Mouse (Mus musculus) MEL (cell line): ENCODE results near the gene Frmd6. TPM values are rescaled to one million over a fixed set of nuclear protein-coding genes. Genes with fewer than 3 reads are reported as not detected.
A peak's percentile ranks its signal among the peaks of the same experiment; 100 is the strongest.

ENCODE experiments used
- DNase-seq: peaks from one replicate; pipeline ENCODE4 v3.0.0; 2011; ENCODE audit warnings: low read depth, low spot score
- H3K27ac ChIP-seq: 2 replicates; pipeline ENCODE4 v1.5.1; 2012; ENCODE audit warnings: low read depth, mild to moderate bottlenecking, control low read depth, low read length, moderate library complexity; ENCODE audit not compliant: control insufficient read depth
- H3K27me3 ChIP-seq, 2 experiments: fragments of 150-350 bp in 1 of 2; sonication (generic) in 1 of 2; 2 replicates each; pipeline ENCODE4 v1.6.1; 2012; ENCODE audit warnings: low read length in 2 of 2, mild to moderate bottlenecking in 2 of 2, improper control_type of control experiment in 1 of 2, moderate library complexity in 1 of 2; ENCODE audit not compliant: insufficient read depth in 2 of 2, control insufficient read depth in 1 of 2
- H3K36me3 ChIP-seq, 2 experiments: 2 replicates each; pipeline ENCODE4 v1.6.1; 2012 to 2014; ENCODE audit warnings: low read length in 2 of 2, improper control_type of control experiment in 1 of 2, inconsistent platforms in 1 of 2, mild to moderate bottlenecking in 1 of 2; ENCODE audit not compliant: insufficient read depth in 2 of 2, control insufficient read depth in 1 of 2
- H3K4me1 ChIP-seq, 2 experiments: fragments of 150-350 bp in 1 of 2; sonication (generic) in 1 of 2; 2 replicates each; pipeline ENCODE4 v1.6.1; 2012; ENCODE audit warnings: low read length in 2 of 2, improper control_type of control experiment in 1 of 2, mild to moderate bottlenecking in 1 of 2; ENCODE audit not compliant: insufficient read depth in 2 of 2, control insufficient read depth in 1 of 2
- H3K4me3 ChIP-seq, 2 experiments: fragments of 150-350 bp in 1 of 2; sonication (generic) in 1 of 2; 2 replicates each; pipeline ENCODE4 v1.5.1; 2012; ENCODE audit warnings: low read depth in 2 of 2, low read length in 2 of 2, mild to moderate bottlenecking in 2 of 2, moderate library complexity in 2 of 2, control low read depth in 1 of 2, improper control_type of control experiment in 1 of 2; ENCODE audit not compliant: control insufficient read depth in 1 of 2, insufficient read depth in 1 of 2
- H3K79me2 ChIP-seq: 2 replicates; pipeline ENCODE4 v1.6.1; 2012; ENCODE audit warnings: mild to moderate bottlenecking, low read length, moderate library complexity; ENCODE audit not compliant: control insufficient read depth, poor library complexity, insufficient read depth
- H3K9ac ChIP-seq: 2 replicates; pipeline ENCODE4 v1.6.1; 2012; ENCODE audit warnings: low read depth, mild to moderate bottlenecking, control low read depth, low read length, moderate library complexity; ENCODE audit not compliant: control insufficient read depth, poor library complexity, severe bottlenecking
- H3K9me3 ChIP-seq: fragments of 150-350 bp; sonication (generic); replicated peaks from 2 replicates; pipeline ENCODE4 v1.6.1; 2012; ENCODE audit warnings: mild to moderate bottlenecking, low read length, improper control_type of control experiment, moderate library complexity; ENCODE audit not compliant: insufficient read depth
- BHLHE40 ChIP-seq: IDR thresholded peaks from 2 replicates; pipeline ENCODE4 v1.6.1; 2012; ENCODE audit warnings: low read depth, mild to moderate bottlenecking, inconsistent platforms, low read length, improper control_type of control experiment, borderline replicate concordance
- CHD1 ChIP-seq: IDR thresholded peaks from 2 replicates; pipeline ENCODE4 v1.6.1; 2012; ENCODE audit warnings: low read depth, mild to moderate bottlenecking, inconsistent platforms, low read length, improper control_type of control experiment
- CTCF ChIP-seq, 3 experiments: IDR thresholded peaks in 2 of 3; conservative IDR thresholded peaks in 1 of 3; 2 replicates each; pipeline ENCODE4 v1.5.1; 2011 to 2012; ENCODE audit warnings: low read length in 3 of 3, low read depth in 2 of 3, mild to moderate bottlenecking in 2 of 3, improper control_type of control experiment in 1 of 3, inconsistent platforms in 1 of 3, mixed read lengths in 1 of 3, moderate library complexity in 1 of 3; ENCODE audit not compliant: control insufficient read depth in 1 of 3, insufficient read depth in 1 of 3, poor library complexity in 1 of 3, severe bottlenecking in 1 of 3
- E2F4 ChIP-seq: IDR thresholded peaks from 2 replicates; pipeline ENCODE4 v1.6.1; 2011; ENCODE audit warnings: low read depth, low read length, improper control_type of control experiment, borderline replicate concordance
- EP300 ChIP-seq, 2 experiments: IDR thresholded peaks; 2 replicates each; pipeline ENCODE4 v1.6.1; 2011; ENCODE audit warnings: improper control_type of control experiment in 2 of 2, low read length in 2 of 2, low read depth in 1 of 2, mild to moderate bottlenecking in 1 of 2
- ETS1 ChIP-seq: IDR thresholded peaks from 2 replicates; pipeline ENCODE4 v1.6.1; 2012; ENCODE audit warnings: low read depth, mild to moderate bottlenecking, inconsistent platforms, low read length, improper control_type of control experiment, moderate library complexity
- GATA1 ChIP-seq: IDR thresholded peaks from 2 replicates; pipeline ENCODE4 v1.6.1; 2011; ENCODE audit warnings: low read depth, low read length, improper control_type of control experiment
- JUND ChIP-seq: IDR thresholded peaks from 2 replicates; pipeline ENCODE4 v1.6.1; 2011; ENCODE audit warnings: low read depth, mild to moderate bottlenecking, improper control_type of control experiment, low read length
- MAZ ChIP-seq: IDR thresholded peaks from 2 replicates; pipeline ENCODE4 v1.6.1; 2012; ENCODE audit warnings: low read depth, mild to moderate bottlenecking, inconsistent platforms, low read length, improper control_type of control experiment
- MEF2A ChIP-seq: IDR thresholded peaks from 2 replicates; pipeline ENCODE4 v1.6.1; 2014; ENCODE audit warnings: low read depth, mild to moderate bottlenecking, inconsistent platforms, low read length, improper control_type of control experiment; ENCODE audit not compliant: poor library complexity, insufficient replicate concordance, severe bottlenecking; ENCODE audit errors: extremely low read depth
- MXI1 ChIP-seq: IDR thresholded peaks from 2 replicates; pipeline ENCODE4 v1.6.1; 2011; ENCODE audit warnings: mild to moderate bottlenecking, low read depth, low read length, improper control_type of control experiment
- NELFE ChIP-seq: IDR thresholded peaks from 2 replicates; pipeline ENCODE4 v1.6.1; 2011; ENCODE audit warnings: low read depth, low read length, improper control_type of control experiment
- POLR2AphosphoS5 ChIP-seq: IDR thresholded peaks from 2 replicates; pipeline ENCODE4 v1.6.1; 2012; ENCODE audit warnings: low read depth, borderline replicate concordance, mild to moderate bottlenecking, inconsistent platforms, low read length, moderate library complexity, mixed read lengths
- SMC3 ChIP-seq: IDR thresholded peaks from 2 replicates; pipeline ENCODE4 v1.6.1; 2011; ENCODE audit warnings: low read depth, low read length, improper control_type of control experiment
- TCF12 ChIP-seq: IDR thresholded peaks from 2 replicates; pipeline ENCODE4 v1.6.1; 2014; ENCODE audit warnings: low read depth, mild to moderate bottlenecking, inconsistent platforms, low read length, improper control_type of control experiment, moderate library complexity
- UBTF ChIP-seq: IDR thresholded peaks from 2 replicates; pipeline ENCODE4 v1.6.1; 2012; ENCODE audit warnings: low read depth, mild to moderate bottlenecking, inconsistent platforms, low read length, improper control_type of control experiment, moderate library complexity, borderline replicate concordance; ENCODE audit not compliant: insufficient read depth
- USF1 ChIP-seq: IDR thresholded peaks from 2 replicates; pipeline ENCODE4 v1.6.1; 2014; ENCODE audit warnings: low read depth, mild to moderate bottlenecking, inconsistent platforms, low read length, improper control_type of control experiment, moderate library complexity
- USF2 ChIP-seq, 2 experiments: IDR thresholded peaks; 2 replicates each; pipeline ENCODE4 v1.6.1; 2011 to 2012; ENCODE audit warnings: improper control_type of control experiment in 2 of 2, low read length in 2 of 2, borderline replicate concordance in 1 of 2, inconsistent platforms in 1 of 2, low read depth in 1 of 2, mild to moderate bottlenecking in 1 of 2; ENCODE audit not compliant: insufficient read depth in 1 of 2
- ZKSCAN1 ChIP-seq: IDR thresholded peaks from 2 replicates; pipeline ENCODE4 v1.6.1; 2012; ENCODE audit warnings: low read depth, mild to moderate bottlenecking, inconsistent platforms, low read length, improper control_type of control experiment, moderate library complexity
- polyA plus RNA-seq, 2 experiments: library from polyadenylated mRNA; stranded (reverse) in 1 of 2; unstranded in 1 of 2; fragments of >175 nt in 1 of 2; fragments of >200 nt in 1 of 2; gene quantifications; 2 replicates each; pipeline versions ENCODE4 v1.2.1 to v1.2.4; 2012; ENCODE audit warnings: low replicate concordance in 2 of 2, low read depth in 1 of 2; ENCODE audit not compliant: insufficient read length in 2 of 2, insufficient read depth in 1 of 2, missing spikeins in 1 of 2
- total RNA-seq: library from RNA; depleted of rRNA; stranded (reverse); fragments of 300-350 nt; gene quantifications from 2 replicates; pipeline ENCODE4 v1.2.3, GENCODE M21; 2012

The Frmd6 gene
- total and polyA plus RNA-seq, 3 experiments = 3.7 to 5.0 TPM; not detected in 1

DNA sequence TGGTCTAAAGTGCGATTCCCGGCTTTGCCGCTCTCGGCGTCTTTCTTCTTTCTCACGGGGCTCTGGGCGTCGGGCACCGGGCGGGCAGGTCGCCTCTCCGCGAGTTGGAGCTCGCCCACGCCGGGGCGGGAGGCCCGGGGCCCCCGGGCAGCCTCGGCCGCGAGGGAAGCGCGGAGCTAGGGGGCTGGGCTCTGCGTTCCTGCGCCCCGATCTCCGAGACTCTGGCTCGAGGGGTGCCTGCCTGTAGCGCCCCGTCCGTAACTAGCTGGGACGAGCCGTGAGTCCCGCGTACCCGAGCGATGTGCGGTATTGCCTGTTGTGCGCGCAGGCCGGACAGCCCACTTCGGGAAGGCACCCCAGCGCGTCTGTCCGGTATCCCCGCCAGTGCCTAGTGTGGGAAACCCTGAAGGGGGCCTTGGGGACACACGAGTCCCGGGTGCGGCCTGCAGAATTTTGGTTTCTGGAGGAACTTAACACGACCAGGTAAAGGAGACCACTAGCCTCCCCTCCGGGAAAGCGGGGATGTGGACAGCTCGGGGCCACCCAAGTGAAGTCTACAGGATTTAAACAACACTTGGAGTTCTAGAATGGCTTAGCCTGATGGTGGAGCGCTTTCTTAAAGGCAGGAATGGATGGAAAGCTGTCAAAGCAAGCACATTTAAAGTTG lies 470 bp downstream of the Frmd6 start:
- Histone ChIP-seq H3K36me3 (peaks cover 0 to 9% of the 10 kb centered on the region in 2 experiments; a peak in 2 of 4 replicates), H3K27ac (peak overlapping the region; percentile 36; the same call in 1 of the 2 replicates), H3K9ac (peak overlapping the region; percentile 76), H3K79me2 (no peaks in the 10 kb centered on the region; the same call in 1 of the 2 replicates), H3K27me3 (peaks cover 7 to 9% of the 10 kb centered on the region in 2 experiments), H3K9me3 (no peaks in the 10 kb centered on the region), H3K4me1 (peaks cover 0 to 5% of the 10 kb centered on the region in 2 experiments; a peak in 2 of 4 replicates), H3K4me3 (peak overlapping the region; percentile 56 to 70)
- DNase-seq = no peak
- TF ChIP-seq USF2 (IDR thresholded peaks at IDR 0.05; ENCODE audit: borderline replicate concordance in 1 of 2, insufficient read depth in 1 of 2, low read depth in 1 of 2, low read length in 2 of 2) (no peak), NELFE (no peak), UBTF (peak; percentile 92; the same call in 1 of the 2 replicates), MEF2A (no peak), MXI1 (no peak), CTCF (IDR thresholded peaks at IDR 0.05 in 2 of 3, conservative IDR thresholded peaks at IDR 0.05 in 1 of 3; ENCODE audit: control insufficient read depth in 1 of 3, insufficient read depth in 1 of 3, low read depth in 2 of 3, low read length in 3 of 3, poor library complexity in 1 of 3, severe bottlenecking in 1 of 3) (peak in 1 of 3 experiments; percentile 66; a peak in 1 of 6 replicates), MAZ (0 out of 2 replicates have a peak, but pooled peaks have one; percentile 19), GATA1 (no peak), BHLHE40 (no peak), E2F4 (no peak), CHD1 (no peak), TCF12 (no peak), ZKSCAN1 (no peak), EP300 (IDR thresholded peaks at IDR 0.05; ENCODE audit: low read depth in 1 of 2, low read length in 2 of 2) (no peak), ETS1 (no peak), SMC3 (no peak), USF1 (no peak), POLR2AphosphoS5 (no peak), JUND (no peak)
